Mouse (Mus musculus) forebrain, embryonic 13.5 days (tissue): ENCODE results near the gene Fam69b. TPM values are rescaled to one million over a fixed set of nuclear protein-coding genes. Genes with fewer than 3 reads are reported as not detected.
A peak's percentile ranks its signal among the peaks of the same experiment; 100 is the strongest.

Experiments used
- ATAC-seq: fragments of 200-750 bp; cut with Nextera tagmentation; 2 replicates; pipeline ENCODE4 v1.8.0; 2017
- H3K27ac ChIP-seq: fragments of 300-500 bp; sonication (generic); 2 replicates; pipeline ENCODE4 v1.5.1; 2015; ENCODE audit warnings: inconsistent platforms, mild to moderate bottlenecking, moderate library complexity
- H3K27me3 ChIP-seq: fragments of 300-500 bp; sonication (generic); 2 replicates; pipeline ENCODE4 v1.6.1; 2015; ENCODE audit warnings: mild to moderate bottlenecking, inconsistent platforms
- H3K36me3 ChIP-seq: fragments of 300-500 bp; sonication (generic); 2 replicates; pipeline ENCODE4 v1.6.1; 2015; ENCODE audit warnings: mild to moderate bottlenecking, inconsistent platforms; ENCODE audit not compliant: poor library complexity, severe bottlenecking
- H3K4me1 ChIP-seq: fragments of 300-500 bp; sonication (generic); 2 replicates; pipeline ENCODE4 v1.6.1; 2015; ENCODE audit warnings: inconsistent platforms
- H3K4me2 ChIP-seq: fragments of 300-500 bp; sonication (generic); 2 replicates; pipeline ENCODE4 v1.6.1; 2015; ENCODE audit warnings: inconsistent platforms, mild to moderate bottlenecking, moderate library complexity
- H3K4me3 ChIP-seq: fragments of 300-500 bp; sonication (generic); 2 replicates; pipeline ENCODE4 v1.5.1; 2015; ENCODE audit warnings: mild to moderate bottlenecking, inconsistent platforms
- H3K9ac ChIP-seq: fragments of 300-500 bp; sonication (generic); 2 replicates; pipeline ENCODE4 v1.6.1; 2015; ENCODE audit warnings: mild to moderate bottlenecking, inconsistent platforms
- H3K9me3 ChIP-seq: fragments of 300-500 bp; sonication (generic); replicated peaks from 2 replicates; pipeline ENCODE4 v1.6.1; 2016; ENCODE audit warnings: inconsistent platforms
- WGBS: fragments of 180-500 bp; shearing (Covaris S2); methylation state at CpG from one replicate; pipeline ENCODE4 v1.1.7; 2015; 5-methylcytosine and 5-hydroxymethylcytosine counted together
- polyA plus RNA-seq: library from polyadenylated mRNA; unstranded; fragments of >200 nt; fragmentation: Nextera tagmentation; extraction: Ambion mirVana; gene quantifications from 2 replicates; pipeline ENCODE4 v1.2.1, GENCODE M21; 2015

Fam69b gene
- polyA plus RNA-seq, 1 experiment from 2014 or later = 81.9 TPM

- H3K4me1 ChIP-seq = peaks cover 13% of the 10 kb centered on the region
- H3K27me3 ChIP-seq = peaks cover 38% of the 10 kb centered on the region
- H3K27ac ChIP-seq = no peak overlapping the region
- no peak overlapping the region for H3K4me3 ChIP-seq
- H3K9ac ChIP-seq = no peak overlapping the region
- no peak for ATAC-seq
- no peak overlapping the region for H3K4me2 ChIP-seq
- H3K9me3 ChIP-seq = no peaks in the 10 kb centered on the region
- no peaks in the 10 kb centered on the region for H3K36me3 ChIP-seq
- 89% methylated on average over 2 of the region's 2 CpGs for WGBS
Measured at GRCm38 (mm10) chr2:26600664-26601063, 27.6 kb upstream of the Fam69b start.

DNA sequence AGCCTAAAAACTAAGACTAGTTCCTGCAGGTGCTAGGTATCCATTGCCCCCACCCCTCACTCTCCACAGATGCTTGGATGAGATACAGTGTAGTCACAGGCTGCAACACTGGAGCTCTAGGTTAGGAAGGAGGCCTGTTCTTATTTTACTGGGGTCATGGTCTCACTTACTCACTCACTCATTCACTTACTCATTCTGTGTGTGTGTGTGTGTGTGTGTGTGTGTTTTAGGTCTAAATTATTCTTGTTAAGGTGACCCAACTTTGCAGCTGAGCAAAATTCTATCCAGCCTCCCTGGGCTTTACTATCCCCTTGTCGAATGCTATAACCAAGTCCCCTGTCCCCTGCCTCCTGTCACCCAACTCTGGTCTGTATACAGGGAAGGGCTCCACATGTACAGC, 26.7 kb upstream of the Fam69b start:
- no peak for ATAC-seq
- H3K36me3 ChIP-seq = no peaks in the 10 kb centered on the region
- H3K9ac ChIP-seq = no peak overlapping the region
- peaks cover 45% of the 10 kb centered on the region for H3K27me3 ChIP-seq
- no peak overlapping the region for H3K27ac ChIP-seq
- no peak overlapping the region for H3K4me3 ChIP-seq
- H3K9me3 ChIP-seq = no peaks in the 10 kb centered on the region
- no peak overlapping the region for H3K4me2 ChIP-seq
- H3K4me1 ChIP-seq = peaks cover 14% of the 10 kb centered on the region
- 83% methylated on average over 1 of the region's 1 CpGs for WGBS

DNA sequence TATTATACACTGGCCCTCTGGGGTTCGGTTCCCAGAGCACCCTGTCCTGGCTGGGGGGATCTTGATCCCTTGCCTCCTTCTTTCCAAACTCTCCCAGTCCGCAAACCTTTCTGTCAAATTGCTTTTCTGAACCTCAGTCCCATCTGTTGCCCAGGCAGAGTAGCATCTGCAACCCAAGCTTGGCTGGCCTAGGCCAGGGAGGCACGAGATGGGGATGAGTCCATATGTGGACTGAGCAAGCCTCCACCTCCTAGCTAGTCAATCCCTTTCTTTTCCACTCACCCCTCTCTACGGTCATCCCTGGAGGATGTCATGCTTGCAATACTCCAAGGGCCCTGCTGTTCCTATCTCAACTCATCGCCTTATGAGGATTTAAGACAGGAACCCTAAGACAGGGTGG, 25.6 kb upstream of the Fam69b start:
- peaks cover 49% of the 10 kb centered on the region for H3K27me3 ChIP-seq
- ATAC-seq = no peak
- WGBS = 81% methylated on average over 5 of the region's 5 CpGs

DNA sequence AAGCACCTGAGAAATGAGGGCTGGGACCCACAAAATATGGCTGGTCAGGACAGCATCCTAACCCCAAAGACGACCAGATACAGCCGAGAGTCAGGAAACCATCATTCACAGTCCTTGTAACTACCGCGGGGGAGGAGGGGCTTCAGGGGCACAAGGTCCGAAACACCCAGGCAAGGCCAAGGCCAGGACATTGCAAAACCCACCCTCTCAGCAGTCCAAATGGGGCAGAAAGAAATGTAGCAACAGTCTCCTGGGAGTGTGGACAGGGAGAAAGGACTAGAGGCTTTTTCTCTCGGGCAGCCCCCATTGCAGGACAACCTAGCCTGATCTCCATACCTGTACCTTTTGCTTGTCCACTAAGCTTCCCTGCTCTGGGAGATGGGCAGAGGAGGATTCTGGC, 25.1 kb upstream of the Fam69b start:
- 29% methylated on average over 6 of the region's 6 CpGs for WGBS

More for the DNA sequence above, 25.6 kb upstream of the Fam69b start:
- H3K4me3 ChIP-seq = no peak overlapping the region
- H3K4me2 ChIP-seq = no peak overlapping the region
- peaks cover 20% of the 10 kb centered on the region for H3K4me1 ChIP-seq
- no peaks in the 10 kb centered on the region for H3K36me3 ChIP-seq
- H3K9ac ChIP-seq = no peak overlapping the region
- no peak overlapping the region for H3K27ac ChIP-seq
- H3K9me3 ChIP-seq = no peaks in the 10 kb centered on the region

GRCm38 (mm10) chr2:26603720-26604671, 24.3 kb upstream of the Fam69b start, which contains the start of gene Agpat2:
Agpat2 (minus strand) TSS chr2:26604417.
- Histone ChIP-seq H3K27me3 (peaks cover 49% of the 10 kb centered on the region), H3K9ac (peak within 1 kb of the TSS; percentile 63), H3K4me1 (peaks cover 20% of the 10 kb centered on the region), H3K27ac (no peak within 1 kb of the TSS), H3K4me2 (peak within 1 kb of the TSS; percentile 76), H3K4me3 (peak within 1 kb of the TSS; percentile 54), H3K9me3 (no peaks in the 10 kb centered on the region), H3K36me3 (no peaks in the 10 kb centered on the region)
- under 1% methylated on average over 68 of the region's 103 CpGs for WGBS
- peak; percentile 80 for ATAC-seq

More for the DNA sequence above, 25.1 kb upstream of the Fam69b start:
- peak overlapping the region; percentile 54 for H3K4me3 ChIP-seq
- peak overlapping the region; percentile 76 for H3K4me2 ChIP-seq
- peak overlapping the region; percentile 63; the same call in 1 of the 2 replicates for H3K9ac ChIP-seq
- H3K9me3 ChIP-seq = no peaks in the 10 kb centered on the region
- peaks cover 49% of the 10 kb centered on the region for H3K27me3 ChIP-seq
- H3K4me1 ChIP-seq = peaks cover 20% of the 10 kb centered on the region
- no peak overlapping the region for H3K27ac ChIP-seq
- ATAC-seq = no peak
- no peaks in the 10 kb centered on the region for H3K36me3 ChIP-seq

GRCm38 (mm10) chr2:26605331-26605730, 22.9 kb upstream of the Fam69b start:
- H3K4me3 ChIP-seq = no peak overlapping the region
- H3K27me3 ChIP-seq = peaks cover 49% of the 10 kb centered on the region
- peaks cover 20% of the 10 kb centered on the region for H3K4me1 ChIP-seq
- no peaks in the 10 kb centered on the region for H3K36me3 ChIP-seq
- no peak overlapping the region for H3K9ac ChIP-seq
- 81% methylated on average over 8 of the region's 8 CpGs for WGBS
- no peak overlapping the region for H3K27ac ChIP-seq
- H3K4me2 ChIP-seq = no peak overlapping the region
- H3K9me3 ChIP-seq = no peaks in the 10 kb centered on the region
- ATAC-seq = no peak

DNA sequence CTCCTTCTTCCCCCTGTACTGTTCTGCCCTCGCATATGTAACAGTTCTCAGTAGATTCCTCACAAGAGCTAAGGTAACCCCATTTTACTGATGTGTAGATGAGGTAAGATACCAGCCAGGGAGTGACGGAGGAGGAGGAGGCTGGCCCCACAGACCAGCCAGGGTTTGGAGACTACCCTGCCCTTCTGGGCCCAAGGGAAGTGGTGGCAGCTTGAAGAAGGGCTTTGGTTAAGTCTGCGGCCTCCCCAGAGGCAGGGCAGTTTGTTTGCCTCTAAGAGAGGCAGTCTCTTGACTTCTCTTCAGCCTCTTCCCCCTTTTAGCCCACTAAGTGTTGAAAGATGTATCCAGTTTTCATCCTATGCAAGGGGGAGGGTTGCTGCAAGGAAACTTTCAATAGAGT, 21.7 kb upstream of the Fam69b start:
- peaks cover 20% of the 10 kb centered on the region for H3K4me1 ChIP-seq
- H3K27me3 ChIP-seq = peaks cover 46% of the 10 kb centered on the region
- no peaks in the 10 kb centered on the region for H3K36me3 ChIP-seq
- H3K27ac ChIP-seq = no peak overlapping the region
- H3K4me3 ChIP-seq = no peak overlapping the region
- 69% methylated on average over 3 of the region's 3 CpGs for WGBS
- H3K9me3 ChIP-seq = no peaks in the 10 kb centered on the region
- ATAC-seq = no peak
- no peak overlapping the region for H3K9ac ChIP-seq
- H3K4me2 ChIP-seq = no peak overlapping the region

GRCm38 (mm10) chr2:26607056-26607910, 21.0 kb upstream of the Fam69b start:
- H3K9me3 ChIP-seq = no peaks in the 10 kb centered on the region
- no peak overlapping the region for H3K4me2 ChIP-seq
- H3K4me1 ChIP-seq = peaks cover 20% of the 10 kb centered on the region
- H3K4me3 ChIP-seq = no peak overlapping the region
- H3K9ac ChIP-seq = no peak overlapping the region
- H3K36me3 ChIP-seq = no peaks in the 10 kb centered on the region
- H3K27ac ChIP-seq = no peak overlapping the region
- WGBS = 65% methylated on average over 6 of the region's 6 CpGs
- ATAC-seq = no peak
- H3K27me3 ChIP-seq = peaks cover 45% of the 10 kb centered on the region

DNA sequence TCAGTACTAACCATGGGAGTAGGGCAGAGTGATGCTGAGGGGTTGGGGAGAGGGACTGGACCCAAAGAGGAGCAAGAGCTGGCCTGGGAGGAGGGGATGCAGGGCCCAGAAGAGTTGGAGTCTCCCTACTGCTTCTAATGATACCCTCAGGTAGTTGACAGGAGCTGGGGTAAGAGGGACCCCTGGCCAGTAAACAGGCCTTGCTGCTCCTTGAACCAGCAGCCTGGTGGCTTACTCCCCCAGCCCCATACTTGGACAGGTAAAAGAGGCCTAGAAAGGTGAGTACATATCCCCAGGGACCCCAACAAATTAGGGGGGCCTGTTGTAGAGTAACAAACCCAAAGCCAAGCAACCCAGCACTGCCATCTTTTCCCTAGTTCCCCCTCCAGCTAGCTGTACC, 19.5 kb upstream of the Fam69b start:
- ATAC-seq = no peak
- H3K4me3 ChIP-seq = no peak overlapping the region
- H3K4me2 ChIP-seq = no peak overlapping the region
- no peaks in the 10 kb centered on the region for H3K36me3 ChIP-seq
- no peak overlapping the region for H3K27ac ChIP-seq
- no peaks in the 10 kb centered on the region for H3K9me3 ChIP-seq
- peaks cover 30% of the 10 kb centered on the region for H3K27me3 ChIP-seq
- no peak overlapping the region for H3K9ac ChIP-seq
- peaks cover 14% of the 10 kb centered on the region for H3K4me1 ChIP-seq

- H3K4me2 ChIP-seq = no peak overlapping the region
- no peaks in the 10 kb centered on the region for H3K36me3 ChIP-seq
- H3K4me1 ChIP-seq = peaks cover 10% of the 10 kb centered on the region; the same call in 1 of the 2 replicates
- no peak overlapping the region for H3K4me3 ChIP-seq
- H3K27me3 ChIP-seq = peaks cover 25% of the 10 kb centered on the region
- H3K9me3 ChIP-seq = no peaks in the 10 kb centered on the region
- no peak for ATAC-seq
- H3K27ac ChIP-seq = no peak overlapping the region
- H3K9ac ChIP-seq = no peak overlapping the region
Measured at GRCm38 (mm10) chr2:26609261-26609661, 19.0 kb upstream of the Fam69b start.

DNA sequence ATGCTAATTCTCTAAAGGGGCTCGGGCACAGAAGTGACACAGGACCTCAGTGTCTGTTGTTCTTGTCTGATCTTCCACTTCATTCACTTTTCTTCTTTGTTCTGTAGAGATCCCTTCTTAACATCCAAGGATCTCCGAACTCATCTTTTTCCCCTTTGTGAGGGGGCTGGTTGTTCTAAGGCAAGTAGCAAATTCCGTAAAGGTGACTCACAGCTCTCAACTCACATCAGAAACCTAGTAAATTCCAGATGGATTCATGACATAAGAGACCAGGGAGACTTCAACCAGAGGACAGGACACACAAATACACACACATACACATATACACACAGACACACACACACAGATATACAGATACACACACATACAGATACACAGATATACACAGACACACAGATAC, 17.7 kb upstream of the Fam69b start:
- H3K4me1 ChIP-seq = 0 out of 2 replicates have a peak, but pooled peaks cover 7% of the 10 kb centered on the region
- peaks cover 12% of the 10 kb centered on the region for H3K27me3 ChIP-seq
- H3K4me3 ChIP-seq = no peak overlapping the region
- ATAC-seq = no peak
- no peak overlapping the region for H3K4me2 ChIP-seq
- 74% methylated on average over 3 of the region's 3 CpGs for WGBS
- no peaks in the 10 kb centered on the region for H3K36me3 ChIP-seq
- no peaks in the 10 kb centered on the region for H3K9me3 ChIP-seq
- no peak overlapping the region for H3K9ac ChIP-seq
- H3K27ac ChIP-seq = no peak overlapping the region

DNA sequence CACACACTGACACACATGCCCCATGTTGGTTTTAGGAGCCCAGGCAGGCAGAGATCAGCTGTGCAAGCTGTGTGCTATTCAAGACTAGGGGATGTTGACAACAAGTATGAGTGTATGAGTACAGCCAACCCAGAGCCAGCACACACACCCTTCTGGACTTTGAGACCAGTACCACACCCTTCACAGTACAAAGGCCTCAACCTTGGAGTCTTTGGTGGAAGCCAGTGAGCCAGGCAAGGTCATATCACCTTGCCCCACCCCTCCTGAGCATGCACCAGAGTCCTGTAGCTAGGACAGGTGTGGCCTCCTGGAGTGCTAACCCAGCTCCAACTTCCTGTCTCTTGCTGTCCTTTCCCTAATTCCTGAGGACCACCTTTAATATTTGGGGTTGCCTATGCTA, 17.2 kb upstream of the Fam69b start:
- ATAC-seq = no peak

More for the DNA sequence above, 17.2 kb upstream of the Fam69b start:
- 0 out of 2 replicates have a peak, but pooled peaks cover 7% of the 10 kb centered on the region for H3K4me1 ChIP-seq
- H3K4me2 ChIP-seq = no peak overlapping the region
- no peak overlapping the region for H3K9ac ChIP-seq
- H3K27me3 ChIP-seq = peaks cover 8% of the 10 kb centered on the region
- H3K36me3 ChIP-seq = no peaks in the 10 kb centered on the region
- no peaks in the 10 kb centered on the region for H3K9me3 ChIP-seq
- no peak overlapping the region for H3K27ac ChIP-seq
- no peak overlapping the region for H3K4me3 ChIP-seq
